Mouse (Mus musculus): ENCODE measurements around the gene Gm10338. TPM values are rescaled to one million over a fixed set of nuclear protein-coding genes. Genes with fewer than 3 reads are reported as not detected.
A peak's percentile ranks its signal among the peaks of the same experiment; 100 is the strongest.
"Not testable (repeated sequence)": the region's sequence is repeated elsewhere in the genome, so short reads cannot be mapped to it uniquely, and the experiment has no call there.

The Gm10338 gene
- not detected in 2 replicates for polyA plus RNA-seq (2015; fragmentation: Nextera tagmentation; extraction: Ambion mirVana)

DNA sequence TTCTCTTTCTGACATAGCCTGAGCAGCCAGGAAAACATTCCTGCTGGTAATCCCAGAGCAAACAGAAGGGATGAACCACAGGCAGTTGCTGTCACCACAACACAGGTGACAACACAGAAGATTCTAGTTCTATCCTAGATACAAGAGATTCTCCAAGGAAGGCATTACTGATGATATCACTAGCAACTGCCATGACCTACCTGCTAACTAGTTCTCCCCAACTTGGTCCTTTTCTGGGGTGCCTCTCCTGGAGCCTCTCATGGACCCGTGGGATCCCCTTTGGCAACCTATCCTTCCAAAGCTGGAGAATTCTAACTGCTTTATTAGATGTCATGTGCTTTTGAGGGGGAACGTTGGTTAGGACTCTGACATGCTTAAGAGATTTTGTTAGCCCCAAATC, at the start of gene Gm10338:
Gm10338 (minus strand) TSS at position 101 of the 400 bp plus-strand sequence.
- not testable (repeated sequence) for H3K4me3 ChIP-seq; H3K9ac ChIP-seq; H3K9me3 ChIP-seq; H3K4me2 ChIP-seq; H3K36me3 ChIP-seq; H3K27me3 ChIP-seq; H3K4me1 ChIP-seq; ATAC-seq (ENCODE audit: insufficient number of reproducible peaks, insufficient read depth, low FRiP score, low TSS enrichment, low read depth); H3K27ac ChIP-seq
- WGBS = no CpG with 5 or more reads among the region's 2 CpGs

DNA sequence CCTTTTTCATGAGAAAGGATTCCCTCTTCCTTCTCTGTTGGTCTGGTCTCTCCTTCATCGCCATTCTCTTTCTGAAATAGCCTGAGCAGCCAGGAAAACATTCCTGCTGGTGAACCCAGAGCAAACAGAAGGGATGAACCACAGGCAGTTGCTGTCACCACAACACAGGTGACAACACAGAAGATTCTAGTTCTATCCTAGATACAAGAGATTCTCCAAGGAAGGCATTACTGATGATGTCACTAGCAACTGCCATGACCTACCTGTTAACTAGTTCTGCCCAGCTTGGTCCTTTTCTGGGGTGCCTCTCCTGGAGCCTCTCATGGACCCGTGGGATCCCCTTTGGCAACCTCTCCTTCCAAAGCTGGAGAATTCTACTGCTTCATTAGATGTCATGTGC, 48.5 kb upstream of the Gm10338 start, which contains the start of gene Gm10128:
Gm10128 (minus strand) TSS at position 101 of the 400 bp plus-strand sequence.
- H3K9ac ChIP-seq; H3K36me3 ChIP-seq; ATAC-seq (ENCODE audit: insufficient number of reproducible peaks, insufficient read depth, low FRiP score, low TSS enrichment, low read depth); H3K27ac ChIP-seq; H3K9me3 ChIP-seq; H3K4me3 ChIP-seq; H3K4me2 ChIP-seq; H3K27me3 ChIP-seq; H3K4me1 ChIP-seq: not testable (repeated sequence)
- WGBS = no CpG with 5 or more reads among the region's 2 CpGs

DNA sequence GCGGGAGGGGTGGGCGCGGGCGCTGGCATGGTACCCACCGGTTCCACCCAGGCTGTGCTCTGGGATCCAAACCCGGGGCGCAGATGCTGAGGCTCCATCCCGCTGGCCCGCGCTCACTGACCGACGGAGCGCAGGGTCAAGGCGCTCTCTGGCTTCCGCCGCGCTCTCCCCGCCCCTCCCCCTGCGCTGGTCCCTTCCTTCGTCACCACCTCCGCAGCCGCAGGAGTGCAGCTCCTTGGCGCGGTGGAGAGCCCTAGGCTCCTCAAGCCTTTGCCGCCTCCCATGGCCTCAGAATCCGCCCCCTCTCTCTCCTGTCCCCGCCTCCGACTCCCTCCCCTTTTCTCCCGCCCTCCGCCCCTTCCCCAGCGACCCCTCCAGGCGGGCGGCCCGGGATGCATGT, 27.0 kb downstream of the Gm10338 start, which contains the start of gene Gm3558:
Gm3558 (minus strand) TSS at position 185 of the 400 bp plus-strand sequence.
- H3K27me3 ChIP-seq; H3K9me3 ChIP-seq; ATAC-seq (ENCODE audit: insufficient number of reproducible peaks, insufficient read depth, low FRiP score, low TSS enrichment, low read depth); H3K4me1 ChIP-seq; H3K27ac ChIP-seq; H3K36me3 ChIP-seq: not testable (repeated sequence)
- Histone ChIP-seq H3K4me2 (peak within 1 kb of the TSS; percentile 72), H3K9ac (0 out of 2 replicates have a peak within 1 kb of the TSS, but pooled peaks have one; percentile 55), H3K4me3 (peak within 1 kb of the TSS; percentile 45)
- 0% methylated on average over 3 of the region's 34 CpGs for WGBS

DNA sequence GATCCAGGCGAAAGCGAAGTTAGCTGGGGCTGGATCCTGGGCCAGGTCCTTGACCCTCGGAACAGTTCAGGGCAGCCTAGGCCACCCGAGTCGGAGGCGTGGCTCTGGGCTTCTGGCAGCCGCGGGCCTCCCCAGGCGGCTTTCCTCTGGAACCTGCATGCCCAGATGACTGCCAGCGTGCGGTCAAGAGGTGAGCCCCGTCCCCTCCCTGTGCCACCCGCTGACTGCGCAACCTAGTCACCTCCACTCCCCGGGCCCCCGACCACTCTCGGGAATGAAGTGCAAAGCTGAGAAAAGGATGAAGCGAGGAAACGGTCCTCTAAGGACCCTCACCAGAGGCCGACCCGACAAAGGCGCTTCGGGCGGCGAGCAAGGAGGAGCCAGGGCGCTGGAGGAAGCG, 27.5 kb downstream of the Gm10338 start:
- not testable (repeated sequence) for H3K27me3 ChIP-seq; ATAC-seq (ENCODE audit: insufficient number of reproducible peaks, insufficient read depth, low FRiP score, low TSS enrichment, low read depth); H3K9me3 ChIP-seq; H3K36me3 ChIP-seq; H3K27ac ChIP-seq; H3K4me1 ChIP-seq
- 0 out of 2 replicates have a peak overlapping the region, but pooled peaks have one; percentile 55 for H3K9ac ChIP-seq
- H3K4me2 ChIP-seq = peak overlapping the region; percentile 72
- WGBS = 0% methylated on average over 21 of the region's 27 CpGs
- H3K4me3 ChIP-seq = peak overlapping the region; percentile 45

DNA sequence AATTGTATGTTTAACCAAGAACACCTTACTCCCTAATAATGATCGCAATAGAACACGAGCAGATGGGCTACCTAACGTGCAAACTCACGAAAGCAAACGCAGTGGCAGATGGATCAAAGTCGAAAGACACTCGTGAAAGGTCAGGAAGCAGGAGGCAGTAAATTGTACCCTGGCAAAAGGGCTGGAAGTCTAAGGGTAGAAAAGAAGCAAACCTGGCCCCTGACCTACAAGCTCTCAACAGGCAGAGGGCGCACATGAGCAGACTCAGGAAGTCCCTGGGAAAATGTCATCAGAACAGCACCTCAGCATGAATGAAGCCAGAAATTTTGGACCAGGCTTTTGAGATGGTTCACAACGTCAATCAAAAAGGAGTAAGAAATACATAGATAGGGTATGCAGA, 28.1 kb downstream of the Gm10338 start:
- 10% methylated on average over 8 of the region's 9 CpGs for WGBS
- H3K27me3 ChIP-seq; H3K36me3 ChIP-seq; H3K9ac ChIP-seq; H3K9me3 ChIP-seq; H3K4me2 ChIP-seq; H3K4me1 ChIP-seq; ATAC-seq (ENCODE audit: insufficient number of reproducible peaks, insufficient read depth, low FRiP score, low TSS enrichment, low read depth); H3K4me3 ChIP-seq; H3K27ac ChIP-seq: not testable (repeated sequence)

Other genes starting within 250 kb of the Gm10338 start
- gene Gm8374, start 230.5 kb downstream of the Gm10338 start, polyA plus RNA-seq (2015; fragmentation: Nextera tagmentation; extraction: Ambion mirVana) = not detected in 2 replicates
- not detected in 2 replicates for gene Gm3755, start 144.7 kb downstream of the Gm10338 start, polyA plus RNA-seq (2015; fragmentation: Nextera tagmentation; extraction: Ambion mirVana)
- 0.94 and 1.1 TPM in 2 replicates for gene Gm3752, start 111.8 kb downstream of the Gm10338 start, polyA plus RNA-seq (2015; fragmentation: Nextera tagmentation; extraction: Ambion mirVana)
- 0.56 and 0.65 TPM in 2 replicates for gene Gm3558, start 27.0 kb downstream of the Gm10338 start, polyA plus RNA-seq (2015; fragmentation: Nextera tagmentation; extraction: Ambion mirVana)
- gene Gm10128, start 48.4 kb upstream of the Gm10338 start, polyA plus RNA-seq (2015; fragmentation: Nextera tagmentation; extraction: Ambion mirVana) = not detected in 2 replicates
- gene Gm26661, start 196.0 kb upstream of the Gm10338 start, polyA plus RNA-seq (2015; fragmentation: Nextera tagmentation; extraction: Ambion mirVana) = not detected in 2 replicates
- gene Flnb, start 222.4 kb upstream of the Gm10338 start, polyA plus RNA-seq (2015; fragmentation: Nextera tagmentation; extraction: Ambion mirVana) = 23.9 and 30.7 TPM in 2 replicates

All from embryonic facial prominence, embryonic 13.5 days (tissue).